Mouse (Mus musculus) left cerebral cortex, postnatal 36 days (tissue): ENCODE data around the gene Trappc10. TPM values are rescaled to one million over a fixed set of nuclear protein-coding genes. Genes with fewer than 3 reads are reported as not detected.
A peak's percentile ranks its signal among the peaks of the same experiment; 100 is the strongest.
"Not testable (repeated sequence)": the region's sequence is repeated elsewhere in the genome, so short reads cannot be mapped to it uniquely, and the experiment has no call there.

Source experiments
- DNase-seq, 2 experiments: peaks; one replicate each; pipeline ENCODE4 v3.0.0; 2021 to 2022; ENCODE audit warnings: low spot score in 2 of 2, mixed read lengths in 1 of 2
- intact Hi-C: fragments of 180-260 bp; cut with DNase I; formaldehyde crosslinking; loops from one replicate; pipeline ENCODE4 v1.15.1; 2025
- total RNA-seq, 2 experiments: library from RNA; stranded (reverse); gene quantifications; 2 replicates each; pipeline ENCODE4 v1.2.3; 2021

Trappc10 gene
- total RNA-seq, 2 experiments from 2014 or later: 82.3 to 89.2 TPM

- no peak for DNase-seq
- intact Hi-C loops: no loop called here
Observed at GRCm38 (mm10) chr10:78219528-78219927, 24.9 kb downstream of the Trappc10 start.

- intact Hi-C loops: no loop called here
- DNase-seq: no peak
Observed at GRCm38 (mm10) chr10:78218576-78218975, 25.9 kb downstream of the Trappc10 start.

GRCm38 (mm10) chr10:78216376-78217083 is 27.9 kb downstream of the Trappc10 start:
- intact Hi-C loops: no loop called here
- DNase-seq: no peak

GRCm38 (mm10) chr10:78214371-78214770 is 30.1 kb downstream of the Trappc10 start:
- intact Hi-C loops: no loop called here

GRCm38 (mm10) chr10:78211311-78211710 is 33.1 kb downstream of the Trappc10 start:
- intact Hi-C loops: loop anchor here (2.0 kb wide), 1 partner anchor 17 kb away; no protein-coding TSS in a partner anchor
- DNase-seq: no peak

More at GRCm38 (mm10) chr10:78214371-78214770, 30.1 kb downstream of the Trappc10 start:
- peak in 1 of 2 experiments; percentile 45 for DNase-seq

- DNase-seq: no peak
- intact Hi-C loops: no loop called here
Observed at GRCm38 (mm10) chr10:78201182-78201581, 43.3 kb downstream of the Trappc10 start.

- no peak for DNase-seq
- intact Hi-C loops: no loop called here
Observed at GRCm38 (mm10) chr10:78192933-78193332, 51.5 kb downstream of the Trappc10 start.

GRCm38 (mm10) chr10:78186076-78186475 is 58.4 kb downstream of the Trappc10 start:
- intact Hi-C loops: loop anchor here (10.0 kb wide), 1 partner anchor 219 kb away; no protein-coding TSS in a partner anchor
- DNase-seq: not testable (repeated sequence)

- DNase-seq: no peak
- intact Hi-C loops: loop anchor here (10.0 kb wide), 1 partner anchor 219 kb away; no protein-coding TSS in a partner anchor
Observed at GRCm38 (mm10) chr10:78185381-78185725, 59.1 kb downstream of the Trappc10 start.

GRCm38 (mm10) chr10:78184531-78185380 is 59.7 kb downstream of the Trappc10 start, which contains the start of gene Pwp2:
Pwp2 (minus strand) TSS chr10:78185149.
- peak; percentile 89 to 90 for DNase-seq
- intact Hi-C loops: loop anchor here (10.0 kb wide), 1 partner anchor 220 kb away; no protein-coding TSS in a partner anchor

- intact Hi-C loops: loop anchor here (10.0 kb wide), 1 partner anchor 221 kb away; no protein-coding TSS in a partner anchor
- DNase-seq: no peak
Observed at GRCm38 (mm10) chr10:78183577-78183976, 60.9 kb downstream of the Trappc10 start.

GRCm38 (mm10) chr10:78182321-78182720 is 62.1 kb downstream of the Trappc10 start:
- DNase-seq: no peak
- intact Hi-C loops: loop anchor here (10.0 kb wide), 1 partner anchor 222 kb away; no protein-coding TSS in a partner anchor

- DNase-seq: no peak
- intact Hi-C loops: no loop called here
Observed at GRCm38 (mm10) chr10:78174474-78174873, 70.0 kb downstream of the Trappc10 start.

- intact Hi-C loops: no loop called here
Observed at GRCm38 (mm10) chr10:78171581-78171980, 72.9 kb downstream of the Trappc10 start.

GRCm38 (mm10) chr10:78171057-78171456 is 73.4 kb downstream of the Trappc10 start:
- intact Hi-C loops: no loop called here
- no peak for DNase-seq

More at GRCm38 (mm10) chr10:78171581-78171980, 72.9 kb downstream of the Trappc10 start:
- no peak for DNase-seq

GRCm38 (mm10) chr10:78170445-78170844 is 74.0 kb downstream of the Trappc10 start:
- DNase-seq: no peak
- intact Hi-C loops: no loop called here

- intact Hi-C loops: no loop called here
- DNase-seq: peak; percentile 99 to 100
Observed at GRCm38 (mm10) chr10:78169281-78170042, 75.0 kb downstream of the Trappc10 start, which contains the start of gene D10Jhu81e. D10Jhu81e (minus strand) TSS chr10:78169782.

- intact Hi-C loops: no loop called here
- DNase-seq: no peak
Observed at GRCm38 (mm10) chr10:78168792-78169191, 75.6 kb downstream of the Trappc10 start.

GRCm38 (mm10) chr10:78167775-78168174 is 76.7 kb downstream of the Trappc10 start:
- no peak for DNase-seq
- intact Hi-C loops: no loop called here
